Mouse (Mus musculus): ENCODE measurements around the gene Pqlc3. TPM values are rescaled to one million over a fixed set of nuclear protein-coding genes. Genes with fewer than 3 reads are reported as not detected.

Gene Pqlc3
- 66.3 and 74.5 TPM in 2 replicates for total RNA-seq (2023)

DNA sequence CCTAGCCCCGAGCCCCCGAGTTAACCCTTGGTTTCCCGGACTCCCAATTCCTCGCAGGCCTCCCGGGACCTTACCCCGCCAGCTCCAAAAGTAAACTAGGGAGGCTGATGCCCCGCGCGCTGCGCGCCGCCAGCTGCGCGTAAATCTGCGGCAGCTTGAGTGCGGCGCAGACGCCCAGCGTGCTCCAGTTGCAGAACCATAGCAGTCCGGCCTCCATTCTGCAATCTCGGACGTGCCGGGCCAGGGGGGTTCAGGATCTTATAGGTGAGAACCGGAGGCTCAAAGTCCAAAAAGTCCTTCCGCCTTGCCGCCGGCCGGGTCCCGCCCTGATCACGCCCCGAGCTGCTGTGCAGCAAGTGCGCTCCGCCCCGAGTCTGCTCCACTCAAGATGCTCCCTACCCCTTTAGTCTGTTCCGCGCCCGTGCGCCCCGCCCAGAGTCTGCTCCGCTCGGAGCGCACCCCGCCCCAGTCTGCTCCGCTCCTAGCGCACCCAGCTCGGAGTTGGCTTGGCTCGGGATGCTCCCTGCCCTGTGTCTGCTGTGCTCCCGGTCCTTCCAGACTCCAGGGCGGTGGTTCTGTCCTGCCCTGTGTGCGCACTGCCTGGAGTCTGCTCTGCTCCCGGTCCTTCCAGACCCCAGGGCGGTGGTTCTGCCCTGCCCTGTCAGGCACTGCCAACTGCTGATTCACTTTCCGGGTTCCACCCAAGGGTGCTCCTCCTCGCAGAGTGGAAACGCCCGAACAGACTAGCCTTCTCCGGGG, at the start of gene Pqlc3:
Gene Pqlc3 (minus strand): TSS at position 670 of the 759 bp plus-strand sequence.

DNA sequence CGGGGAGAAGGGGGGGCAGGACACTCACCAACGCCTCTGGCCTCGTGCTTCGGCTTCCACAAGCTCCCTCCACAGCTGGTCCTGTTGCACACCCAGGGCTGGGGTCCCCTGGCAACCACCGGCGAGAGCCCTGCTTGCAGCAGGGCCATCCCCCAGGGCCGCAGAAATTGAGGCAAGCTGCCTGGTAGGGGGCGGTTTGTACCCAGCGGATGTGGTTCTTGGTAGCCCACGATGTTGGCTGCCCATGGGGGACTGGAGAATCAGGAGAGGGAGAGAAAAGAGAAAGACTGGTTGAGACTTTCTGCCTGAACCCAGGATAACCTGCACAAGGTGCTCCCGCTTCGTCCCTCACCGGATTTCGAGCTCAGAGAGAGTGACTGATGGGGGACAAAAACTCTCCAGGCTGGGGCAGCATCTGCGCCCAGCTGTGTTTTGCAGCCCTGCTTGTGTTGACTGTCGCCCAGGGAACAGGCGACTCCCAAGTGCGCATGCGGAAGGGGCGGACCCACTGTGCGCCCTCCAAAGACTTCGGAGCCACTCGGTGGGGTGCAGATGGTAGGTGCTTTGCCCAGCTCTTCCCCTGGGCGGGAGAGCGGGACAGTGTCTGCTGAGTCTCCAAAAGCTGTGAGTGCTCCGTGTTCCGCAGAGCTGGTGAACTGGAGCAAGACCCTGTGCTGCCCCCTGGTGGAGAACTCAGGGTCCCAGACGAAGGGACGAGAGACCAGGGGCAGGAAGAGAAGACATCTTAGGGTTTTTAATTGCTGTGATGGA, 11.1 kb upstream of the Pqlc3 start, which contains the start of gene 2410004P03Rik:
Gene 2410004P03Rik (minus strand): TSS at position 628 of the 771 bp plus-strand sequence.

Other genes starting within 250 kb of the Pqlc3 start
- gene Greb1, start 199.5 kb downstream of the Pqlc3 start, total RNA-seq (2023), result not detected in 2 replicates
- 8.0 and 11.5 TPM in 2 replicates for gene E2f6, start 189.4 kb downstream of the Pqlc3 start, total RNA-seq (2023)
- gene Rock2, start 105.5 kb downstream of the Pqlc3 start, total RNA-seq (2023), result 44.4 and 53.6 TPM in 2 replicates
- 0.27 and 0.44 TPM in 2 replicates for gene 2410004P03Rik, start 11.3 kb upstream of the Pqlc3 start, total RNA-seq (2023)
- gene Kcnf1, start 176.5 kb upstream of the Pqlc3 start, total RNA-seq (2023), result not detected in 2 replicates